Mouse (Mus musculus) C2C12 (cell line): ENCODE results near the gene Ttc30b. TPM values are rescaled to one million over a fixed set of nuclear protein-coding genes. Genes with fewer than 3 reads are reported as not detected.

Source experiments
- H3K27me3 ChIP-seq: one replicate; pipeline ENCODE4 v1.6.1; 2011; ENCODE audit not compliant: control insufficient read depth, insufficient read depth, insufficient read length
- H3K36me3 ChIP-seq: one replicate; pipeline ENCODE4 v1.6.1; 2011; ENCODE audit not compliant: control insufficient read depth, insufficient read depth
- H3K4me3 ChIP-seq: one replicate; pipeline ENCODE4 v1.5.1; 2011; ENCODE audit warnings: mild to moderate bottlenecking, control low read depth; ENCODE audit not compliant: poor library complexity, insufficient read depth, severe bottlenecking
- H3K79me2 ChIP-seq: one replicate; pipeline ENCODE4 v1.6.1; 2011; ENCODE audit not compliant: control insufficient read depth, insufficient read depth
- H3K79me3 ChIP-seq: one replicate; pipeline ENCODE4 v1.6.1; 2011; ENCODE audit warnings: low read depth, control low read depth
- H3ac ChIP-seq: one replicate; pipeline ENCODE3; 2011; ENCODE audit warnings: low read depth; ENCODE audit not compliant: control insufficient read depth, insufficient read length
- CEBPB ChIP-seq: IDR thresholded peaks from one replicate; pipeline ENCODE4 v1.6.1; 2011; ENCODE audit warnings: low read depth, mild to moderate bottlenecking, control low read depth, moderate library complexity
- CTCF ChIP-seq: IDR thresholded peaks from one replicate; pipeline ENCODE4 v1.5.1; 2011; ENCODE audit not compliant: control insufficient read depth, insufficient read depth, insufficient read length
- FOSL1 ChIP-seq: IDR thresholded peaks from one replicate; pipeline ENCODE4 v1.8.0; 2011; ENCODE audit warnings: mild to moderate bottlenecking, low read length; ENCODE audit not compliant: poor library complexity, insufficient read depth, severe bottlenecking
- MAX ChIP-seq: IDR thresholded peaks from one replicate; pipeline ENCODE4 v1.6.1; 2011; ENCODE audit warnings: mild to moderate bottlenecking, control low read depth
- MYOD1 ChIP-seq: IDR thresholded peaks from one replicate; pipeline ENCODE4 v1.6.1; 2011; ENCODE audit warnings: low read depth; ENCODE audit not compliant: control insufficient read depth, insufficient read length
- MYOG ChIP-seq: IDR thresholded peaks from one replicate; pipeline ENCODE4 v1.6.1; 2011; ENCODE audit not compliant: control insufficient read depth, insufficient read length; ENCODE audit errors: extremely low read depth
- USF1 ChIP-seq: IDR thresholded peaks from one replicate; pipeline ENCODE4 v1.6.1; 2011; ENCODE audit warnings: low read depth, mild to moderate bottlenecking, control low read depth, moderate library complexity
- polyA plus RNA-seq: library from polyadenylated mRNA; unstranded; fragments of >200 nt; fragmentation: generic; extraction: Trizol; gene quantifications from one replicate; pipeline ENCODE4 v1.2.1, GENCODE M21; 2012; ENCODE audit warnings: missing spikeins

Ttc30b gene
- polyA plus RNA-seq, 1 experiment = 0.98 TPM

- TF ChIP-seq USF1 = no peak
- Histone ChIP-seq H3K79me2 (no peaks in the 10 kb centered on the region), H3K4me3 (no peak overlapping the region), H3ac (no peak overlapping the region), H3K27me3 (no peaks in the 10 kb centered on the region), H3K36me3 (peaks cover 60% of the 10 kb centered on the region), H3K79me3 (no peaks in the 10 kb centered on the region)
Measured at GRCm38 (mm10) chr2:75915040-75915439, 23.3 kb downstream of the Ttc30b start.

- no peak overlapping the region for H3ac ChIP-seq
- H3K4me3 ChIP-seq = no peak overlapping the region
- peaks cover 1% of the 10 kb centered on the region for H3K79me3 ChIP-seq
- H3K36me3 ChIP-seq = peaks cover 83% of the 10 kb centered on the region
- no peaks in the 10 kb centered on the region for H3K79me2 ChIP-seq
- TF ChIP-seq CTCF (no peak), MAX (no peak), USF1 (no peak), MYOG (no peak), MYOD1 (no peak), CEBPB (no peak), FOSL1 (no peak)
- no peaks in the 10 kb centered on the region for H3K27me3 ChIP-seq
Measured at GRCm38 (mm10) chr2:75907142-75907541, 31.2 kb downstream of the Ttc30b start.

GRCm38 (mm10) chr2:75901869-75902268 is 36.5 kb downstream of the Ttc30b start:
- Histone ChIP-seq H3K36me3 (peaks cover 70% of the 10 kb centered on the region), H3ac (no peak overlapping the region), H3K79me2 (peaks cover 5% of the 10 kb centered on the region), H3K4me3 (no peak overlapping the region), H3K27me3 (no peaks in the 10 kb centered on the region), H3K79me3 (no peaks in the 10 kb centered on the region)
- no peak for TF ChIP-seq MYOG
- no peak for TF ChIP-seq MYOD1
- TF ChIP-seq CEBPB = no peak
- no peak for TF ChIP-seq FOSL1
- no peak for TF ChIP-seq CTCF
- no peak for TF ChIP-seq USF1
- TF ChIP-seq MAX = no peak

GRCm38 (mm10) chr2:75900281-75900680 is 38.1 kb downstream of the Ttc30b start:
- Histone ChIP-seq H3K36me3 (peaks cover 77% of the 10 kb centered on the region), H3K79me3 (peaks cover 2% of the 10 kb centered on the region), H3K79me2 (peaks cover 5% of the 10 kb centered on the region), H3K4me3 (no peak overlapping the region), H3K27me3 (no peaks in the 10 kb centered on the region), H3ac (no peak overlapping the region)
- TF ChIP-seq FOSL1 (no peak), USF1 (no peak), CEBPB (no peak), MYOD1 (no peak), CTCF (no peak), MAX (no peak), MYOG (no peak)

- TF ChIP-seq CEBPB (no peak), MYOG (no peak), CTCF (no peak), USF1 (no peak), MAX (no peak), FOSL1 (no peak), MYOD1 (no peak)
- Histone ChIP-seq H3K27me3 (no peaks in the 10 kb centered on the region), H3K79me2 (peaks cover 5% of the 10 kb centered on the region), H3K79me3 (peaks cover 2% of the 10 kb centered on the region), H3K36me3 (peaks cover 45% of the 10 kb centered on the region), H3ac (no peak overlapping the region), H3K4me3 (no peak overlapping the region)
Measured at GRCm38 (mm10) chr2:75895711-75896110, 42.7 kb downstream of the Ttc30b start.

GRCm38 (mm10) chr2:75891981-75892380 is 46.4 kb downstream of the Ttc30b start:
- no peak overlapping the region for H3ac ChIP-seq
- H3K4me3 ChIP-seq = no peak overlapping the region
- TF ChIP-seq CEBPB (no peak), MYOG (no peak), MYOD1 (no peak), FOSL1 (no peak), MAX (no peak), USF1 (no peak), CTCF (no peak)
- H3K36me3 ChIP-seq = peaks cover 48% of the 10 kb centered on the region
- H3K79me2 ChIP-seq = no peaks in the 10 kb centered on the region
- H3K27me3 ChIP-seq = no peaks in the 10 kb centered on the region
- peaks cover 2% of the 10 kb centered on the region for H3K79me3 ChIP-seq

Other genes starting within 250 kb of the Ttc30b start
- gene Nfe2l2, start 233.9 kb downstream of the Ttc30b start, polyA plus RNA-seq = 48.4 TPM
- gene Agps, start 106.4 kb downstream of the Ttc30b start, polyA plus RNA-seq = 15.4 TPM
- gene Ttc30a2, start 39.6 kb upstream of the Ttc30b start, polyA plus RNA-seq = 0.05 TPM
- 1.8 TPM for gene Ttc30a1, start 43.4 kb upstream of the Ttc30b start, polyA plus RNA-seq